Mouse (Mus musculus) splenic B cell, adult 2 months (primary cell): Measurements from ENCODE around the gene Fam117b.
A peak's percentile ranks its signal among the peaks of the same experiment; 100 is the strongest.

Experiments
- DNase-seq: peaks from one replicate; pipeline ENCODE4 v3.0.0-alpha.2; 2011; ENCODE audit warnings: low read depth, low spot score
- H3K27me3 ChIP-seq: 2 replicates; pipeline ENCODE4 v1.6.1; 2012; ENCODE audit warnings: mild to moderate bottlenecking, low read length, moderate library complexity, mixed read lengths; ENCODE audit not compliant: control insufficient read depth, poor library complexity, insufficient read depth, severe bottlenecking
- H3K36me3 ChIP-seq: 2 replicates; pipeline ENCODE4 v1.6.1; 2012; ENCODE audit warnings: mild to moderate bottlenecking, low read length, moderate library complexity, mixed read lengths; ENCODE audit not compliant: control insufficient read depth, poor library complexity, insufficient read depth, severe bottlenecking

The Fam117b gene

GRCm38 (mm10) chr1:59912413-59913157 is at the start of gene Fam117b:
Gene Fam117b (plus strand): TSS chr1:59913006.
- peak; percentile 98 for DNase-seq
- Histone ChIP-seq H3K27me3 (no peaks in the 10 kb centered on the region), H3K36me3 (no peaks in the 10 kb centered on the region)

GRCm38 (mm10) chr1:59868041-59868440 is 44.8 kb upstream of the Fam117b start:
- H3K36me3 ChIP-seq: no peaks in the 10 kb centered on the region
- no peaks in the 10 kb centered on the region for H3K27me3 ChIP-seq
- no peak for DNase-seq

- no peaks in the 10 kb centered on the region for H3K36me3 ChIP-seq
- DNase-seq: no peak
- H3K27me3 ChIP-seq: no peaks in the 10 kb centered on the region
Measured at GRCm38 (mm10) chr1:59874023-59874422, 38.8 kb upstream of the Fam117b start.

GRCm38 (mm10) chr1:59878098-59878497 is 34.7 kb upstream of the Fam117b start:
- H3K27me3 ChIP-seq: no peaks in the 10 kb centered on the region

GRCm38 (mm10) chr1:59883349-59884134 is 29.3 kb upstream of the Fam117b start:
- peak; percentile 88 for DNase-seq
- no peaks in the 10 kb centered on the region for H3K36me3 ChIP-seq
- no peaks in the 10 kb centered on the region for H3K27me3 ChIP-seq

More at GRCm38 (mm10) chr1:59878098-59878497, 34.7 kb upstream of the Fam117b start:
- no peak for DNase-seq
- H3K36me3 ChIP-seq: no peaks in the 10 kb centered on the region

- DNase-seq: no peak
- Histone ChIP-seq H3K27me3 (no peaks in the 10 kb centered on the region), H3K36me3 (no peaks in the 10 kb centered on the region)
Measured at GRCm38 (mm10) chr1:59886899-59887298, 25.9 kb upstream of the Fam117b start.

GRCm38 (mm10) chr1:59888018-59888417 is 24.8 kb upstream of the Fam117b start:
- Histone ChIP-seq H3K27me3 (no peaks in the 10 kb centered on the region; the same call in 1 of the 2 replicates), H3K36me3 (no peaks in the 10 kb centered on the region)
- no peak for DNase-seq

- no peak for DNase-seq
- no peaks in the 10 kb centered on the region for H3K36me3 ChIP-seq
- H3K27me3 ChIP-seq: no peaks in the 10 kb centered on the region; the same call in 1 of the 2 replicates
Measured at GRCm38 (mm10) chr1:59891185-59891584, 21.6 kb upstream of the Fam117b start.

GRCm38 (mm10) chr1:59892777-59893176 is 20.0 kb upstream of the Fam117b start:
- Histone ChIP-seq H3K27me3 (no peaks in the 10 kb centered on the region; the same call in 1 of the 2 replicates), H3K36me3 (no peaks in the 10 kb centered on the region)
- no peak for DNase-seq

GRCm38 (mm10) chr1:59894025-59894424 is 18.8 kb upstream of the Fam117b start:
- H3K36me3 ChIP-seq: no peaks in the 10 kb centered on the region
- DNase-seq: no peak
- H3K27me3 ChIP-seq: no peaks in the 10 kb centered on the region; the same call in 1 of the 2 replicates

- H3K27me3 ChIP-seq: no peaks in the 10 kb centered on the region; the same call in 1 of the 2 replicates
- DNase-seq: peak; percentile 30
- H3K36me3 ChIP-seq: no peaks in the 10 kb centered on the region
Measured at GRCm38 (mm10) chr1:59895456-59895855, 17.4 kb upstream of the Fam117b start.

- no peak for DNase-seq
- no peaks in the 10 kb centered on the region for H3K36me3 ChIP-seq
- H3K27me3 ChIP-seq: no peaks in the 10 kb centered on the region; the same call in 1 of the 2 replicates
Measured at GRCm38 (mm10) chr1:59897147-59897798, 15.5 kb upstream of the Fam117b start.

GRCm38 (mm10) chr1:59899679-59900078 is 13.1 kb upstream of the Fam117b start:
- DNase-seq: no peak
- Histone ChIP-seq H3K36me3 (no peaks in the 10 kb centered on the region), H3K27me3 (no peaks in the 10 kb centered on the region)

GRCm38 (mm10) chr1:59901082-59901876 is 11.5 kb upstream of the Fam117b start:
- no peak for DNase-seq
- no peaks in the 10 kb centered on the region for H3K27me3 ChIP-seq
- H3K36me3 ChIP-seq: no peaks in the 10 kb centered on the region
